Mouse (Mus musculus): Measurements from ENCODE around the gene Klhl8.

GRCm38 (mm10) chr5:103839265-103839626 is 71.8 kb downstream of the Klhl8 start:
- TF ChIP-seq CTCF (IDR thresholded peaks at IDR 0.05; ENCODE audit: low read depth, low read length) (no peak), TAL1 (conservative IDR thresholded peaks at IDR 0.05; ENCODE audit: low read depth, low read length) (no peak), GATA1 (IDR thresholded peaks at IDR 0.05; ENCODE audit: borderline replicate concordance, low read length) (no peak)
